Mouse (Mus musculus): ENCODE measurements around the gene Spata19.

Spata19 gene

GRCm38 (mm10) chr9:27396500-27396899, at the start of gene Spata19:
TSS of gene Spata19 (plus strand) at chr9:27396800.
- no peak for DNase-seq (ENCODE audit: low read depth, low spot score)

DNA sequence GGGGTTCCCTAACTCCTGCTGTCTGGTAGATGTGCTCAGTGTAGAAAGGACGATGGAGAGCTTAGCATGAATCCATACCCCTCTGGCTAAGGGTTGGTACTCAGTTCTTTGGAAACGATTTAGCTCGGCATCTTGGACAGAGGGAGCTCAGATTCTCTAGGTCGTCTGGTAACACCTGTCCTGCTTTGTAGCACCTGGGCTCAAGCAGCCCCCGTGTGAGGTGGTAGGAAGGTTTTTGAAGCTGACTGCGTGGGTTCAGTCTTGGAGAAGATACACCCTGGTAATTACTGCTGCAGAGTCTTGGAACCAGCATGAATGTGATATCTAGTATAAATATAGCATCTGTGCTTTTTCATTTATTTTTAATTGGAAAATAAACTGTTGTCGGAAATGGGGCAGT, 43.5 kb upstream of the Spata19 start:
- no peak for DNase-seq (ENCODE audit: low read depth, low spot score)

- DNase-seq (ENCODE audit: low read depth, low spot score), result no peak
Observed at GRCm38 (mm10) chr9:27357893-27358292, 38.7 kb upstream of the Spata19 start.

- DNase-seq (ENCODE audit: low read depth, low spot score), result no peak
Observed at GRCm38 (mm10) chr9:27367231-27367630, 29.4 kb upstream of the Spata19 start.

DNA sequence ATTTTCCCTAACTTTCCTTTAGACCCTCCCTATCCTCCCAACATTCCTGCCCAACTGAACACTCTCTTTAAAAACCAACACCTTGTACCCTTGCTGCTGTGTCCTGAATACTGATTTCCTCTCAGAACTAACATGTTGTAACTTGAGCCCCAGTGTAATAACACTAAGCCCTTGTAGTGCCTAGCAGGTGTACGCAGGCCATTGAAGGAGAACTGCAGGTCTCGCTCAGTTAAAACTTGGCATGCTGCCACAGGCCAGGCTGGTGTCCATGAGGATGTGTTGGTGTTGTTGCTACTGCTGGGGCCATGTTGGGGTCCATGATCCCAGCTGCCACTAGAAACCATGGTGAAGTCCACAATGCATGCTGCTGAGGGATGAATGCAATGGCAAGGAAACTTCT, 27.5 kb upstream of the Spata19 start:
- DNase-seq (ENCODE audit: low read depth, low spot score), result no peak

- DNase-seq (ENCODE audit: low read depth, low spot score), result no peak
Observed at GRCm38 (mm10) chr9:27375746-27376145, 20.9 kb upstream of the Spata19 start.

DNA sequence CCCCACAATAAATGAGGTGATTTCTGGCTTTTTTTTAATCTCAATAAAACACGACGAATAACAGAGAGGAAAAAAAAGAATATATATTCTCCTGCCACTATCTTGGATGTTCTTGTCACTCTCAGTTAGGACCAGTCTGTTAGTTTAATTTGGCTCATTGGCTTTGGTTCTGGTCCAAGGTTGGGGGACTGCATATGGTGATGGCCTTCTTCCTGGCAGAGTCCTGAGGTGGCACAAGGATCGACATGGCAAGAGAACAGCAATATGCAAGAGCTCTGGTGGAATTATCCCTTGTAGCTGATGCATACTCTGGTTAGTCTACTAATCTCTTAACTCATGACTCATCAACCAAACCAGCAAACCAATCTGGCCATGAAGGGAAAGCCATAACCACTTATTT, 9.6 kb upstream of the Spata19 start:
- DNase-seq (ENCODE audit: low read depth, low spot score), result no peak

GRCm38 (mm10) chr9:27401169-27401568, 4.6 kb downstream of the Spata19 start:
- no peak for DNase-seq (ENCODE audit: low read depth, low spot score)

DNA sequence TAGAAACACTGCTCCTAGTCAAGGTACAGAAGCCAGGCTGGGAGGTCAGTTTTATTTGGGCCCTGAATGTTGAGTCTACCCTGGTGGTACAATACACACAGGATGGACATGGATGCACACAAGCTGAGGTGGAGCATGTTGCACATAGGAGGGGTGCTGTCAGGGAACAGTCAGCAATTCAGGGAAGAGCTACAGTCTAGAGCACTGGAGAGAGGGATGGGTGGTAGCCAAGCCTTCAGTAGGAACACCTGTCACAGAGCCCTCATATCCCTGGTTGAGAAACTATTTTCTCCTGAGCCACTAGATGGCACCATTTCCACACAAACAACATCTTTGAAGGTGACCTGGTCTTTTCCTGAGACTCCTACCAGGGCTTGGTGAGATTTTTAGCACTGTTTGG, 13.1 kb downstream of the Spata19 start:
- DNase-seq (ENCODE audit: low read depth, low spot score), result peak; percentile 41

DNA sequence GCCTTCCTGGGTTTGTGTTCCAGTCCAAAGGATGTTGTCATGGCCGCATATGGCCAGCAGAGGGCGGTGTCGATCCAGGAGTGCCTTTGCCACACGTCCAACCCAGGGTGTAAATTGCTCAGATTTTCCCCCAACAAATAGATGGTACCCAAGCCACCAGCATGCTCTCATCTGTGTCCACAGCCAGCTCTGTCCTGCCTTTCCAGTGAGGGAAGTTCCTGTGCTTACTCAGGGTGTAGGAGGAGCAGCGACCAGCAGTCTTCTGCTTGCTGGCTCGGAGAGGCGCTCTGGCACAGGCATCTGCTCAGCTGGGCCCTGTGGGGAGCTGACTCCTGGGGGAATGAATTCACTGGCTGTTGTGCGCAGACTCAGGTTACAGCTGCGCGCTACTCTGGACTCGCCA, 17.5 kb downstream of the Spata19 start:
- DNase-seq (ENCODE audit: low read depth, low spot score), result peak; percentile 29

DNA sequence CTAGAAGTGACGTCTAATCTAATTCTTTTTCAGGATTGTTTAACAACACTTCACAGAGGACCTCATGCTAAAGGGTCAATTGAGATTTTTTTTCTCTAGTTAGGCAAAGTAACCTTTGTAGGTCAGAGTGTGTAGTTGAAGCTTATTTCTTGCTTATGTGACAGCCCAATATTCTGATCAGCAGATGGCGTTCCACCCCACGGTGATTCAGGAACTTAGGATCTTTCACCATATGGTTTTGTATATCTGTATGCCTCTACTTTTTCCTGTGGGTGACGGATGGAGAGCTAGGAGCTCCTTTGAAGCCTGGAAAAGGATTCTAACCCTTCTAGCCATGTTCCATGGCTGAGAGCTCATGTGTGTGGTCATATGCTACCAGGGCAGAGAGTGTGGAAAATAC, 27.9 kb downstream of the Spata19 start:
- no peak for DNase-seq (ENCODE audit: low read depth, low spot score)

GRCm38 (mm10) chr9:27428552-27428951, 32.0 kb downstream of the Spata19 start:
- no peak for DNase-seq (ENCODE audit: low read depth, low spot score)

GRCm38 (mm10) chr9:27433301-27433700, 36.7 kb downstream of the Spata19 start:
- no peak for DNase-seq (ENCODE audit: low read depth, low spot score)

GRCm38 (mm10) chr9:27435936-27436335, 39.3 kb downstream of the Spata19 start:
- no peak for DNase-seq (ENCODE audit: low read depth, low spot score)

DNA sequence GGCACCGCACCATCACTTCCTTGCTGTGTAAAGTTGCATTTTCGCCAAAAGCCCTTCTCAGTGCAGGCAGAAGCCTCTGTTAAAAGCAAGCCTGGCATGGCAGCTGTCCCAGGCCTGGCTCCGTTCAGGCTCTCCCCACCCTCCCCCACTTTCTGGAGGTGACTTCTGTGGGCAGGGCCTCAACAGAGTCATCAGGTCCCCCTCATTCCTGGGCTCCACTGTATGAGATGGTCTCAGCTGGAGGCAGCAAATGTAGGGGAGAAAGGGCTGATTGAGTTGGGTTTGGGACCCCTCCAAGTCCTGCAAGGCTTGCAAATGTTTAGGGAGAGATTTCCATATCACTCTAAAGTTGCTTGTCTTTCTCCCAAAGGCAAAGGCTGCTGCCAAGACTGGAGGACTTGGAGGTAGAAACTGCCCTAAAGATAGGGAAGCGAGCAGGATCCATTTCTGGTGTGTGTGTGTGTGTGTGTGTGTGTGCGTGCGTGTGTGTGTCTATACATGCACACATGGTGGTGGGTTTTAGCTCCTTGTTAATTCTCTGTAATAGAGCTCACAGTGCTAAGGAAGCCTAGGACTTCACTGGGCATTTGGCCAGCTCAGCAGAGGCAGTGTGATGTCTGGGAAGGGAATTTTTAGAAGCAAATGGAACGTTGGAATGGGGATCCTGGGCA, 40.9 kb downstream of the Spata19 start:
- DNase-seq (ENCODE audit: low read depth, low spot score), result no peak

DNA sequence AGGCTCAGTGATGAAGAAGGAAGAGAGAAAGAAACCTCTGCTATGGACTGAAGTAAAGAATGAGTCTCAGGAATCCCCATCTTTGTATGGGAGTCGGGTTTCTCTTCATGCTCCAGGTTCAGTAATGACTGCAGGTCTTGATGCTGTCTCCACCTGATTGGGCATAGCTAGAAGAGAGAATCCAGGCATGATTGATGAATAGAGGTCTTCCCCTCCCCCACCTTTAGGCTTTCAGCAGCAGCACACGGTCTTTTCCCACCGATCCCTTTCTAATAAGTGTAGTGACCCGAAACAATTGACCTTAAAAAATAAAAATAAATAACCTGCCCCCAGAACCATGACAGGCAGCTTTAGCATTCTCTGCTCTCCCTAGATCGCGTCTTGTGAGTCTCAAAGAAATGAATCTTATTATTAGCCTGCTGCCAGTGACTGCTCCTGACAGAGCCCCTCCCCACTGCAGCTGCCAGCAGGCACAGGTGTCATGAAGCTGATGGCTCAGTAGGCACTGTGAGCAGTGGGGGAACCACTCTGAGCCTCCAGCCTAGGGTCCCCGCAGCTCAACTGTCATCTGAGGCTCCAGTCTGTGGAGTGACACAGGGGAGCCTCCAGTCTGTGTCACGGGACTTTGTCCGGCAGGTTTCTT, 53.3 kb downstream of the Spata19 start:
- no peak for DNase-seq (ENCODE audit: low read depth, low spot score)

All from skeletal muscle tissue, adult 2 months (tissue).